Mouse (Mus musculus) NIH3T3 (cell line): ENCODE data around the gene Iqgap2.

Experiments
- DNase-seq: peaks from one replicate; pipeline ENCODE4 v3.0.0-alpha.2; 2012; ENCODE audit warnings: low read depth

Iqgap2 gene

DNA sequence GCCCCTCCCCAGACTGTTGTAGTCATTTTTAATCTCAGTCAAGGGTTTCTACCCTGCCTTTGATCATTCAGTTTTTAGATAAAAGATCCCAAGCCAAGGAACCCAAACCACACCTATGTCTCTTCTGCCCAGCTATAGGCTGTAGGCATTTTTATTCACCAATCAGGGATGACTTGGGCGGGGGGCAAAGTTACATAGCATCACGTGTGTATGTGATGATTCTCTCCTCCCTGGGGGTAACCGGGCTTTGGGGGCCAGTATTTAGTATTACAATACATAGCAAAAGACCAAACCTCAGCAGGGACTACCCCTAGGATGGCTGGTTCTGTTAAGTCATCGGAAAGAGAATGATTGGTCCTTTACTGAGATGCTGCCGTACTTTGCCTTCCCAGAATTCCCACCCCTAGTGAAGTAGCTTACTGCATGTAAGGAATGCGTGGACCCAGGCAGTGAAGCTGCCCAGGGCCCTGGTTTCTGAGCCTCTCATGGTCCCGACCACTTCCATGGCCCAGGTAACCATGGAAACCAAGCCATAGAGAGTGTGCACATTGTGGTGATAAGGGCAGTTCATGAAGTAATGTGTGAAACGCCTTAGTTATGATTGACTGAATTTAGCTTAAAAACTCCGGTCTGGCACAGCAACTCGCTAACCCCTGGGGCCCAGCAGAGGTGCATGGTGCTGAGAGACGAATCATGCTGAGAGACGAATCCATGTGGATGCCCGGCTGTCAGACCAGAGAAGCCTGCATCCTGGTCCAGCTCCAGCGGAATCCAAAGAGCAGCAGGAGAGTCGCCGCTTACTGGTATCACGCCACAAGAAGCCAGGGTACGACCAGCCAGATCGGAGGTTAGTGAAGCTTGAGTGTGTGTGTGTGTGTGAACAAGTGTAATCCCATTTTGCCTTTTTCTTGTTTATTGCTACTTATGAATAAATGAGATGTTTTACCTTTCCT, 308.2 kb downstream of the Iqgap2 start:
- DNase-seq = no peak

DNA sequence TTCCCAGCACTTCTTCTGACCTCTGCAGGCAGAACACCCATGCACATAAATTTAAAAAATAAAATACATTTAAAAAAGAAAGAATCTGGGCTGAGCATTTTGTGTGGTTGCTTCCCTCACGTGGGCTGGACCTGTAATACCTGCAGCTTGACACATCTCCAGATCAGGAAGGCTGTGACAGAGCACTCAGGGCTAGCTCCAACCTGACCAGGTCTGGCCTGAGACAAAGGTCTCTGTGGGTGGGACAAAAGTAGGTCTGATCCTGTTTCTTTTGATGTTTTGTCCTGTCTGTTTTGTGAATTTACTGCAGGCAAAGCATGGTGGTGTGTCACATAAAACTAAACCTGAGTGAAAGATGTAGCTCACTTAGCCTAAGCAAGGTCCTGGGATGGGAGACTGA, 309.9 kb downstream of the Iqgap2 start:
- DNase-seq = no peak

DNA sequence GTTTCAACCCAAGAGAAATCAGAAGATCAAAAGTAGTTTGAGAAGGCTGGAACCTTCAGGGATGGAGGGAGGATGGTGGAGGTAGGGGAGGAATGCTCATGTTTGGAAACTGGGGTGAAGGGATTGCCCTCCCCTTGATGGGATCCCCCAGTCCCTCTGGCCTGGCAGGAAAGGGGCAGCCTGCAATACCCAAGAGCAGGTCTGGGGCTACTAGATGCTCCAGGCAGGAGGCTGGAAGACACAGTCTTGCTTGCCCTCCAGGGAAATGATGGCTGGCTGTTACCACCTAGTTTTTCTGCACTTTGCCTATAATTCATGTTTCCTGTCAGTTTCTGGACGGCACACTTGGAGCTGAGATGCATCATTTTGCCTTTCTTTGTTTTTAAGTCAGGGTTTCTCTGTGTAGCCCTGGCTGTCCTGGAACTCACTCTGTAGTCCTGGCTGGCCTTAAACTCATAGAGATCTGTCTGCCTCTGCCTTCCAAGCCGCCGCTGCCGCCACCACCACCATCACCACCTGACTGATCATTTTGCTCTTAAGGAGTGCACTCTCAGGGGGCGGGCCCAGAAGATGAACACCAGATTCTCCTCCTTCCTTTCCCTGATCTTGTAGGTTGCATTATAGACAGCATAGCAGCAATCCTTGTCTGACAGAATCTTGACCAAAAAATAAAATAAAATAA, 313.6 kb downstream of the Iqgap2 start:
- DNase-seq = no peak
